Mouse (Mus musculus) lung, postnatal 0 days (tissue): Measurements from ENCODE around the gene Slc11a2.

Experiments
- CTCF ChIP-seq: IDR thresholded peaks from 2 replicates; pipeline ENCODE4 v1.5.1; 2016; ENCODE audit warnings: antibody characterized with exemption, mild to moderate bottlenecking
- EP300 ChIP-seq: IDR thresholded peaks from 2 replicates; pipeline ENCODE4 v1.6.1; 2016; ENCODE audit warnings: antibody characterized with exemption, mild to moderate bottlenecking, control low read depth

DNA sequence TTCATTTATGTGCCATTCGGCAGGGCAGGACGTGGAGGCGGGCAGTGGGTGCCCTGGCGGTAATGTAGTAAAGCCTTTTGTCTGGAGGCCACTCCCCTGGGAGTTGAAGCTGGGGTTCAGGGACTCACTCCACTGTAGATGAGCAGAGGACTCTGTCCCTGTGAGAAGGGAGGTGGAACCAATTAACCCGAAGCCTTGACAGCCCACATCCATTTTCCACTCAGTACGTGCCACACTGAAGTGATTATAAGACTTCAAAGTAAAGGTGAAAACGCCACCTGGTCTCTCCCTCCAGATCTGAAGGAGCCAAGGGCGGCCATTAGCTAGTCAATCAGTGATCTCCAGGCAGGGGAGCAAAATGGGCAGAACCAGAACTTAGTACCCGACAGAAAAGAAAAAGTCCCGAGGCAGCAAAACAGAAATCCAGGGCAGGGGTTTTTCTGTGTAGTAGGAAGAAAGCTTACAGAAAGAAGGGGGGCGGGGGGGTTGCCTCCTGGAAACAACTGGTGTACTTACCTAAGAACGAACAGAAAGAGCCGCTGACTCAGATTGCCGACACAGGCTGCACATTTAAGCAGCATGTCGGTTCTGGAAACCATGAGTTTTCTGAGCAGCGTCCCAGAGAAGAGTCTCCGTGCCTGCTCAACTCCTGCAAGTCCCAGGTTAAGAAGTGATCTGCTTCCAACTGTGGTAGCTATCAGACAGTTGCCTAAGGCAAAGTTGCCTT is at the start of gene Slc11a2:
- no peak for TF ChIP-seq CTCF
- TF ChIP-seq EP300, result no peak
